Mouse (Mus musculus) T-helper 1 cell (primary cell): Measurements from ENCODE around the gene Sox5.

Experiments used
- in situ Hi-C: fragments of 300-600 bp; cut with MboI, MseI; formaldehyde crosslinking; loops from one replicate; pipeline ENCODE4 v1.15.1; 2025; ENCODE audit warnings: high pct_unique_total_duplicates

The Sox5 gene

GRCm38 (mm10) chr6:143967724-143968400 lies 813.9 kb downstream of the Sox5 start:
- in situ Hi-C loops, result no loop called here

- in situ Hi-C loops, result no loop called here
These were observed 821.3 kb downstream of the Sox5 start for GRCm38 (mm10) chr6:143960487-143960886.

DNA sequence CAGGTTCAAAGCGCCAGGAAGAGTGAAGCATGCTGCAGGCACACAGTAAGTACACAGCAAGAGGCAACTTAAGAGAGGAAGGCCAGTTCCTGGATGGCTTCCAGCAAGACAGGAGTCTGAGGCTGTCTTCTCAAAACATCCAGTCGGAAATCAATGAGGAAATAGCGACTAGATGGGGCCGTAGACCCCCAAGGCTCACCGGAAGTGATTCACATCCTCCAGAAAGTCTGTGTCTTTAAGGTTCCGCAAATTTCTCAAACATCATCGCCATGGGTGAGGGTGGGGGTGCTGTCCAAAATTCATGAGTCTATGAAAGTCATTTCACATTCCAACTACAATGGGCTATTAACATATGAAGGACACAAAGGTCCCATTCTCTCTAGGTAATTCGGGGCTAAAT lies 821.7 kb downstream of the Sox5 start:
- in situ Hi-C loops, result no loop called here

GRCm38 (mm10) chr6:143958372-143958771 lies 823.4 kb downstream of the Sox5 start:
- in situ Hi-C loops, result no loop called here

GRCm38 (mm10) chr6:143957063-143957462 lies 824.7 kb downstream of the Sox5 start:
- in situ Hi-C loops, result no loop called here

DNA sequence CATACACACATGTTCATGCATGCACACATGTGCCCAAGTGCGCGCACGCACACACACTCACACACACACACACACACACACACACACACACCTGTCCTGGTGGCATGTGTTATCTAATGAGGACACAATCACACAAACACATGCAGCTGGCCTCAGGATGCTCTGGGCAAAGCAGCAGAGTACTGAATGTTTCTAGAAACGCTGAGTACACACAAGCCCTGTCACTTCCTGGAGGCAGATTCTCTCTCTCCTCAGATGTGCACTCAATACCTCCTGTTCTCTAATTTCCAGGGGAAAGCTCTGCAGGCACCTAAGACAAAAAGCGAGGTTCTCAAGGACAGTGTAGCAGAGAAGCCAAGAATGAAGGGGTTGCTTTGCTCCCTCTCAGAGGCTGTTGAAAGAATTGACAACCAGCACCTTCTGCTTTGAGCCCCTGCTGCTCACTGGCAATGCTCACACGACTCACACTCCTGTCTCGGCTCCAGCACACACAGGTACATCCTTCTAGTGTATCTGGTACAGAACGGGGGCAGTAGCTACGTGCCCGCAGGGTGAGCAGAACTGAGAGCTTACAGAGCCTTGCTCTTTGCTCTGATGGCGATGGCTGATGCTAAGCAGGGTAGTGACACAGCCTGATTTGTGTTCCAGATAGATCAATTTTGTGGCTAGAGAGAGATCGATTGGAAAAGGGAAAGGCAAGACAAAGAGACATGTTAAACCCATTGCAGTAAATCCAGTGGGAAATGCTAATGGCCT lies 833.0 kb downstream of the Sox5 start:
- in situ Hi-C loops, result loop anchor here (5.0 kb wide), 1 partner anchor 79 kb away; no protein-coding TSS in a partner anchor

DNA sequence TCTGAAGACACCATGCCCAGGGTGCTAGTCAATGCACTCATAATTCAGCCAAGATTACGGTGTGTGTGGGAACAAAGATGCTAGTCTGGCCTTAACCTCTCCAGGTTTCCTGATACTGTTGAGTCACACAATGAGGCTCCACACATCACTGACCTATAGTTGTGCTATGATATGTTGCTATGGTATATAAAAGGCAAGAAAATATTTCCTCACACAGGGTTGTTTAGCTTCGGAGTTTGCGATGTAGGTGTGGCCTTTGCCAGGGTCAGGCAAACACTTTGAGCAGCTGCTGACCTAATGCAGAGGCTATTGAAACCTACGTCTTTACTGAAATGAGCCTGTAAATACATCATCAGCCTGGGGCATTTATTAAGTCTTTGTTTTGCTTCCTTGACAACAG lies 833.7 kb downstream of the Sox5 start:
- in situ Hi-C loops, result loop anchor here (5.0 kb wide), 1 partner anchor 79 kb away; no protein-coding TSS in a partner anchor

DNA sequence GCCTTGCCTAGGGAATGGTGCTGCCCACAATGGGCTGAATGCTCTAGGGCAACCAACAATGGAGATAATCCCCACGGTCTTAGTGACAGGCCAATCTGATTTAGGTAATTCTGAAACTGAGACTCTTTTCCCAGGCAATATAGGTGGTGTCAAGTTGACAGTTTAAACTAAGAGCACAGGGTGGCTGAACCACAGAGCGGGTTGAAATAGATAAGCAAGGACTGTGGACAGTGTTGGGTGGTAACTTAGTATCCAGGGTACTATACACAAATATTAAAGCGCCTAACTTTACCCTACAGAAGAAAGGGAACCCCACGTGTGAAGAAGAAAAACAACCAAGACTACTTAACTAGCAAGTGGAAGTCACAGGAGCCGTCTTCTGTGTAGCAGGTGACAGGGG lies 838.7 kb downstream of the Sox5 start:
- in situ Hi-C loops, result no loop called here

- in situ Hi-C loops, result no loop called here
These were observed 840.4 kb downstream of the Sox5 start for GRCm38 (mm10) chr6:143941291-143941785.

DNA sequence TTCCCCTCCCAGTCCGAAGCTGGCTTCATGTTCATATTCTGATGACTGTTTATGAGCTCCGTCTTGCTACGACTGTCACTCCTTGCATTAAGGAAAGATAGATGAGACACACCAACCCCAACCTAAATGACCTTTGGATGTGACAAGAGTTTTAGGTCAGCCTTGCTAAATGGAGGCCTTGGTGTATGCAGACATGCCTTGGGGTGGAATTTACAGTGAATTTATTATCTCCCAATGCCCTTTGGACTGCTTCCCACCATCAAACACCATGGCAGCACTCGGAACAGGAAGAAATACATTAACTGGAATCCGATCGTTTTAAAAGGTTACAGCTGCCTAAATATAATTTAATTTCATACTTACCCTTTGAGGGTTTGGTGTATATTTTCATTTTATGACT lies 858.6 kb downstream of the Sox5 start:
- in situ Hi-C loops, result no loop called here

GRCm38 (mm10) chr6:143918405-143918947 lies 863.3 kb downstream of the Sox5 start:
- in situ Hi-C loops, result loop anchor here (5.0 kb wide), 1 partner anchor 681 kb away; no protein-coding TSS in a partner anchor

- in situ Hi-C loops, result loop anchor here (5.0 kb wide), 1 partner anchor 679 kb away; no protein-coding TSS in a partner anchor
These were observed 865.5 kb downstream of the Sox5 start for GRCm38 (mm10) chr6:143916152-143916735.

- in situ Hi-C loops, result loop anchor here (5.0 kb wide), 1 partner anchor 678 kb away; no protein-coding TSS in a partner anchor
These were observed 866.1 kb downstream of the Sox5 start for GRCm38 (mm10) chr6:143915686-143916085.

DNA sequence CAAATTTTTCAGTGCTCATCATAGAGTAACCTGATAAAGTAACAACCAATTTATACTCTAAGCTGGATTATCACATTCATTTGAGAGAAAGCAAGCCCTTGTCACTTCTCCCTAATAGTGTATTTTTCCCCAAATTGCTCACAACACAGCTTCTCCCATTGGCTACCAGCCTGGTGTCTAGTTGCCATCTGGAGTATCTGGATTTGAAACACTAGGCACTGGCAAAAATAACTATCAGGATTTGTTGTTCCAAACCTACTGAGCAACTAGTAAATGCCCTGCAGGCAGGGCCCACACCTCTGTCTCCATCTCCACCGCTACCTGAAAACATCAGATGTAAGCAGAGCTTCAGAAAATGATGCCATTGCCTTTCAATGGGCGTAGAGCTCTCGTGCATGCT lies 869.5 kb downstream of the Sox5 start:
- in situ Hi-C loops, result no loop called here

DNA sequence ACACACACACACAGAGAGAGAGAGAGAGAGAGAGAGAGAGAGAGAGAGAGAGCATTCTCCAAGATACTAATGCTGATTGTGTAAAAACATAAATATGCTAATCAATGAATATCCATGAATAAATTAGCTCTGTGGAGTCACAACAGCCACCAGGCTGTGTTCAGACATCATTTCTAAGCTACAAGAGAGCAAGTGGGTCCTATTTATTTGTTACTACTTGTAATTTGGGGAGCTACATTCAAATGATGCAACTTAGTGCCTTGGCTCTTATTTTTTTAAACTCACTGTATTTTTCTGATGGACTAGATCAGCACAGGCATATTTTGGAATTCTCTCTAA lies 877.1 kb downstream of the Sox5 start:
- in situ Hi-C loops, result no loop called here

- in situ Hi-C loops, result no loop called here
These were observed 877.6 kb downstream of the Sox5 start for GRCm38 (mm10) chr6:143903981-143904692.

- in situ Hi-C loops, result no loop called here
These were observed 880.9 kb downstream of the Sox5 start for GRCm38 (mm10) chr6:143900871-143901270.

DNA sequence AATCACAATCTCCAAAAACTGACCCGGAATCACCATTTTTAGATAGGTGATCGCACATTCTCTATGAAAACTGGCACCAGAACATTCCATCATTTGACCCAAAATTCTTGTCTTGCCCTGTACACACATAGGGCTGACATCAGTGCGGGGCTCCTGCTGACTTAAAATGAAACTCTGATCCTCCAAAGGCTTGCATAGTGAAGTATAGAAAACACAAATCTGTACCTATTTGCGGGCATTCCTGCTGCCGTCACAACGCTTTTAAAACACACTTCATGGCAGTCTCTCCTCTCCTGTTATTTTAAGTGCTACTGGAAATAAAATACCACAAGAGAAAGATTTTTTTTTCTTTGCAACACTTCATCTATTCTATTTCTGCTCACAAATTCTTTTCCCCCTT lies 886.7 kb downstream of the Sox5 start:
- in situ Hi-C loops, result no loop called here

DNA sequence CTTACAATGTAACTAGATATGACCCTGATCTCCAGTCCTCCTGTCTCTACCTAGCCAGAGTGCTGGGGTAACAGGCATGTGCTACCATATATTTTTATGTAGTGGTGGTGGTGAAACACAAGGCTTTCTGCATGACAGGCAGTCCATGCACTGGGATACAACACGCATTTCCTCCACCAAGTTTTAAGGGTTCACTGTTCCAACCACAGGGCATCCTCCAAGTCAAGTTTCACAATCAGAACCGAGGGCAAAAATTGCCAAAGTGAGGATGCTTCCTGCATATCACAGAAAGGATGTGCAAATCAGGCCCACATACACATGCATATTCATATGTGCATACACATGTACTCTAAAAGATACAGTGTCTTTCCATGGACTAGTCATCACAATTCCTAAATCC lies 888.9 kb downstream of the Sox5 start:
- in situ Hi-C loops, result no loop called here

DNA sequence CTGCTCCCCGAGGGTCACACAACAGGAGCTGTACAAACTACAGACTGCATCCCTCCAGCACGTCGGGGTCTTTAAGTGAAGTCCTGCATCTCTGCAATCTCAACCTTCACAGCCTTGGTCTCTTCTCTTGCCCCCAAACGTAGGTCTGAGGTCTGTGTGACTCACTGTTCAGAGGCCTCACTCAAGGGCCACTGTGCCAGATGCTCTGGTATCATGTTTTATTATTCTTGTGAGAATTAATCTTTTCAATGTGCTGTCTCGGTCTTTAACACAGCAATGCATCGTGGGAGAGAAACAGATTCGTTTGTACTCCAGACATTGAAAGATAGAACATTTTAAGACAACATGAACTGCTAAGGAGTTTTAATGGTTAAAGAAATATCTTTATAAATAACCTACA lies 893.2 kb downstream of the Sox5 start:
- in situ Hi-C loops, result no loop called here

- in situ Hi-C loops, result no loop called here
These were observed 903.3 kb downstream of the Sox5 start for GRCm38 (mm10) chr6:143878525-143878924.

DNA sequence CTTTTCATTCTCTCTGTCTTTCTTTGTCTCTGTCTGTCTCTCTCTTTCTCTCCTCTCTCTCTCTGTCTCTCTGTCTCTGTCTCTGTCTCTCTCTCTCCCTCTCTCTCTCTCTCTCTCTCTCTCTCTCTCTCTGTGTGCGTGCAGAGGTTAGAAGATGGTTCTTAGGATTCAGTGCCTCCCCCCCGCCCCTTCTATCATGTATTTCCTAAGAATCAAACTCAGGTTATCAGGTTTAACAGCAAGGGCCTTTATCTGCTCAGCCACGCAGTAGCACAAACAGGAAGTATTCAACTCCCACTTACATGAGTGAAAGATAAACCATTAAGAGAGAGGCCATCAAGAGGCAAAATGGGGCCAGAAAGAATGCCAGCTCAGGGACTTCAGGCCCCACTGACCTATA lies 913.0 kb downstream of the Sox5 start:
- in situ Hi-C loops, result no loop called here
